Mouse (Mus musculus) embryonic fibroblast, embryonic 13.5 days (primary cell): ENCODE measurements at regions not wholly inside any gene's neighbourhood (a gene's known extent, or its start where the extent isn't known, plus 50 kb on each side); places are given as distances from the start of the nearest gene placed in this dataset.

Experiments
- CTCF ChIP-seq: IDR thresholded peaks from 2 replicates; pipeline ENCODE4 v1.5.1; 2011; ENCODE audit warnings: mild to moderate bottlenecking, control low read depth, low read length, moderate library complexity, borderline replicate concordance; ENCODE audit not compliant: insufficient read depth
- POLR2A ChIP-seq: IDR thresholded peaks from 2 replicates; pipeline ENCODE4 v1.6.1; 2011; ENCODE audit warnings: low read depth, mild to moderate bottlenecking, control low read depth, low read length, moderate library complexity

- TF ChIP-seq POLR2A (no peak), CTCF (no peak)
Measured at GRCm38 (mm10) chr14:76948948-76949347, 87.6 kb upstream of the Ccdc122 start.
